Mouse (Mus musculus): ENCODE measurements around the gene Ldlrad3.

GRCm38 (mm10) chr2:102094773-102095172, 91.4 kb downstream of the Ldlrad3 start:
- TF ChIP-seq CTCF (IDR thresholded peaks at IDR 0.05; ENCODE audit: extremely low read depth, insufficient read length, insufficient replicate concordance, low read depth, low read length) (no peak), POLR2A (IDR thresholded peaks at IDR 0.05; ENCODE audit: low read depth, low read length) (no peak)
